Mouse (Mus musculus): ENCODE results near the gene Ell. TPM values are rescaled to one million over a fixed set of nuclear protein-coding genes. Genes with fewer than 3 reads are reported as not detected.
A peak's percentile ranks its signal among the peaks of the same experiment; 100 is the strongest.

Gene Ell
- polyA plus RNA-seq, 1 experiment from 2014 or later, result 9.5 TPM

GRCm38 (mm10) chr8:70534281-70534680, 5.0 kb upstream of the Ell start:
- TF ChIP-seq EP300 (IDR thresholded peaks at IDR 0.05; ENCODE audit: low read depth), result no peak
- TF ChIP-seq CTCF (IDR thresholded peaks at IDR 0.05; ENCODE audit: low read depth), result no peak
- Histone ChIP-seq H3K27ac (ENCODE audit: low read depth) (no peak overlapping the region), H3K4me2 (ENCODE audit: low read depth, low read length) (no peak overlapping the region), H3K4me1 (ENCODE audit: insufficient read depth) (peaks cover 17% of the 10 kb centered on the region), H3K9ac (replicated peaks) (no peak overlapping the region), H3K4me3 (ENCODE audit: low read depth, low read length) (no peak overlapping the region), H3K27me3 (ENCODE audit: insufficient read depth, low read length) (no peaks in the 10 kb centered on the region), H3K9me3 (ENCODE audit: low read length) (no peaks in the 10 kb centered on the region), H3K36me3 (replicated peaks; ENCODE audit: insufficient read depth, low read length) (peaks cover 59% of the 10 kb centered on the region)
- ATAC-seq (no peak), DNase-seq (no peak)
- WGBS (ENCODE audit: insufficient replicate concordance), result 90% methylated on average over 12 of the region's 12 CpGs

DNA sequence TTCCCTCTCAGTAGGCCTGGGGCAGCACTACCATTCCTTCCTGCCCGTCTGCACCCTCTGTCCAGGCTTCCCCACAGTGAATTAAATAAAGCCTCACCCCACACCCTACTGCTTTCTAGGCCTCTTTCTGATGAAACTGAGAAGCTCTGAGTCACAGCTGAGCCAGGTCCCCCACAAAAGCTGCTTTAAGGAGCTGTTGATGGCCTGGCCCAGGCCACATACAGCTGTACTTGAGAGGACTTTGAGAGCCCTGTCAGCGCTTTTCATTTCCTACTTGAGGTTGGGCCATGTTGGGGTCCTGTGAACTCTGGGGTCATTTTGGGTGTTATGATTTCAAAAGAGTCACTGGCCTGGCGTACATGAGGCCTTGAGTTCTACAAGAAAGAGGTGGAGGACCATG, 4.0 kb upstream of the Ell start:
- no peak overlapping the region for H3K27ac ChIP-seq (ENCODE audit: low read depth)
- no peak overlapping the region for H3K4me3 ChIP-seq (ENCODE audit: low read depth, low read length)
- peaks cover 8% of the 10 kb centered on the region for H3K4me1 ChIP-seq (ENCODE audit: insufficient read depth)
- WGBS (ENCODE audit: insufficient replicate concordance), result 93% methylated on average over 3 of the region's 3 CpGs
- no peaks in the 10 kb centered on the region for H3K9me3 ChIP-seq (ENCODE audit: low read length)
- no peak for DNase-seq
- no peak overlapping the region for H3K4me2 ChIP-seq (ENCODE audit: low read depth, low read length)
- TF ChIP-seq EP300 (IDR thresholded peaks at IDR 0.05; ENCODE audit: low read depth), result no peak
- no peak for TF ChIP-seq CTCF (IDR thresholded peaks at IDR 0.05; ENCODE audit: low read depth)
- ATAC-seq, result no peak
- no peak overlapping the region for H3K9ac ChIP-seq (replicated peaks)
- H3K36me3 ChIP-seq (replicated peaks; ENCODE audit: insufficient read depth, low read length), result peaks cover 59% of the 10 kb centered on the region
- H3K27me3 ChIP-seq (ENCODE audit: insufficient read depth, low read length), result no peaks in the 10 kb centered on the region

DNA sequence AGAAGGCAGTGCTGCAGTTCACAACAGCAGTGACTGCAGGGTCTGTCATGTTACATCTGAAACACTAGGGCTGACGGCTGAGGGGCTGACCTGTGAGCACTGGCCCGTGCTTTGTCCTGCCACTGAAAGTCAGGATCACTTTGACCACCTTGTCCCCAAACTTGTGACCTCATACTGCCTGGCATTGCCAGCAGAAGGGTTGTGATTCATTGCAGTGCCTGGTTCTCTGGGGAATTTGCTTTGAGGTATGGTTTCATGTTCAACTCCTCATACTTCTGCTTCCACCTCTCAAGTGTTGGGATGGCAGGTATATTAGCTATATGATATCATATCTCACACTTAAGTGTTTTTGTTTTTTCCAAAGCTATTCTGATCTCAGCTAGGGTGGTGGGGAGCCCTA, 3.6 kb upstream of the Ell start:
- H3K4me2 ChIP-seq (ENCODE audit: low read depth, low read length), result no peak overlapping the region
- no peak overlapping the region for H3K4me3 ChIP-seq (ENCODE audit: low read depth, low read length)
- no peaks in the 10 kb centered on the region for H3K27me3 ChIP-seq (ENCODE audit: insufficient read depth, low read length)
- H3K9ac ChIP-seq (replicated peaks), result no peak overlapping the region
- TF ChIP-seq CTCF (IDR thresholded peaks at IDR 0.05; ENCODE audit: low read depth), result no peak
- no peak for TF ChIP-seq EP300 (IDR thresholded peaks at IDR 0.05; ENCODE audit: low read depth)
- DNase-seq (no peak), ATAC-seq (no peak)
- H3K9me3 ChIP-seq (ENCODE audit: low read length), result no peaks in the 10 kb centered on the region
- peaks cover 11% of the 10 kb centered on the region for H3K4me1 ChIP-seq (ENCODE audit: insufficient read depth)
- peaks cover 56% of the 10 kb centered on the region for H3K36me3 ChIP-seq (replicated peaks; ENCODE audit: insufficient read depth, low read length)
- WGBS (ENCODE audit: insufficient replicate concordance), result 82% methylated on average over 2 of the region's 2 CpGs
- no peak overlapping the region for H3K27ac ChIP-seq (ENCODE audit: low read depth)

- peak overlapping the region; percentile 65 for H3K9ac ChIP-seq (replicated peaks)
- DNase-seq, result peak; percentile 76
- H3K27ac ChIP-seq (ENCODE audit: low read depth), result peak overlapping the region; percentile 99
- H3K4me1 ChIP-seq (ENCODE audit: insufficient read depth), result peaks cover 23% of the 10 kb centered on the region
- H3K36me3 ChIP-seq (replicated peaks; ENCODE audit: insufficient read depth, low read length), result peaks cover 34% of the 10 kb centered on the region
- WGBS (ENCODE audit: insufficient replicate concordance), result 12% methylated on average over 24 of the region's 24 CpGs
- no peaks in the 10 kb centered on the region for H3K27me3 ChIP-seq (ENCODE audit: insufficient read depth, low read length)
- no peaks in the 10 kb centered on the region for H3K9me3 ChIP-seq (ENCODE audit: low read length)
- peak overlapping the region; percentile 87 for H3K4me3 ChIP-seq (ENCODE audit: low read depth, low read length)
- no peak for TF ChIP-seq CTCF (IDR thresholded peaks at IDR 0.05; ENCODE audit: low read depth)
- TF ChIP-seq EP300 (IDR thresholded peaks at IDR 0.05; ENCODE audit: low read depth), result peak; percentile 76
- peak; percentile 32 for ATAC-seq
- H3K4me2 ChIP-seq (ENCODE audit: low read depth, low read length), result peak overlapping the region; percentile 96
Observed at GRCm38 (mm10) chr8:70538024-70538579, 1.2 kb upstream of the Ell start.

- DNase-seq (peak; percentile 100), ATAC-seq (peak; percentile 64)
- TF ChIP-seq CTCF (IDR thresholded peaks at IDR 0.05; ENCODE audit: low read depth) (peak; percentile 6; the same call in 1 of the 2 replicates), EP300 (IDR thresholded peaks at IDR 0.05; ENCODE audit: low read depth) (0 out of 2 replicates have a peak, but pooled peaks have one; percentile 18)
- Histone ChIP-seq H3K4me3 (ENCODE audit: low read depth, low read length) (peak overlapping the region; percentile 87), H3K36me3 (replicated peaks; ENCODE audit: insufficient read depth, low read length) (peaks cover 32% of the 10 kb centered on the region), H3K27me3 (ENCODE audit: insufficient read depth, low read length) (no peaks in the 10 kb centered on the region), H3K9me3 (ENCODE audit: low read length) (no peaks in the 10 kb centered on the region), H3K4me2 (ENCODE audit: low read depth, low read length) (peak overlapping the region; percentile 96), H3K9ac (replicated peaks) (peak overlapping the region; percentile 65), H3K4me1 (ENCODE audit: insufficient read depth) (peaks cover 28% of the 10 kb centered on the region), H3K27ac (ENCODE audit: low read depth) (peak overlapping the region; percentile 99)
- WGBS (ENCODE audit: insufficient replicate concordance), result under 1% methylated on average over 32 of the region's 32 CpGs
Observed at GRCm38 (mm10) chr8:70538633-70539076, 602 bp upstream of the Ell start.

DNA sequence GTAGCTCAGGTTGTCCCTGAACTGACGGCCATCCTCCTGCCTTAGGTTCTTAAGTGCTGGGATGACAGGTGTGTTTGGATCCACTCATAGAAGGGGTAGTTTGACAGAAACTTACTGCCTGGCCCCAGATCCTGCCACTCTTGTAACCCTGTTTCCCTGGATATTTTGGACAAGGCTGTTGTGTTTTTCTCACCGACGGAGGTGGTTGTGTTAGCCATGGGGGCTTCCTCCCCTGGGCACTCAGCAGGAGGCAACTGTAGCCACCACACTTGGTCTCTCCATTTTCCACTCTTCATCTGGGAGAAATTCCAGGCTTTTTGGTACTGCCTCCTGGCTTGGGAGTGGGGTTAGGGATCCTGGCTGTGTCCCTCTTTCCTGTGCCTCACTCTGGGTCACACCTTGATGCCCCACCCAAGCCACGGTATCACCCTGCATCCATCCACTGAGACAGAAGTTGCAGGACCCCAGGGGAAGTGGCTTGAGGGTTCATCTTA, 803 bp downstream of the Ell start:
- Histone ChIP-seq H3K4me1 (ENCODE audit: insufficient read depth) (peaks cover 40% of the 10 kb centered on the region), H3K27me3 (ENCODE audit: insufficient read depth, low read length) (no peaks in the 10 kb centered on the region), H3K9me3 (ENCODE audit: low read length) (no peaks in the 10 kb centered on the region), H3K9ac (replicated peaks) (peak overlapping the region; percentile 94), H3K4me2 (ENCODE audit: low read depth, low read length) (peak overlapping the region; percentile 96), H3K4me3 (ENCODE audit: low read depth, low read length) (peak overlapping the region; percentile 87), H3K27ac (ENCODE audit: low read depth) (peak overlapping the region; percentile 99), H3K36me3 (replicated peaks; ENCODE audit: insufficient read depth, low read length) (peaks cover 20% of the 10 kb centered on the region)
- under 1% methylated on average over 4 of the region's 4 CpGs for WGBS (ENCODE audit: insufficient replicate concordance)
- ATAC-seq (no peak), DNase-seq (no peak)
- no peak for TF ChIP-seq CTCF (IDR thresholded peaks at IDR 0.05; ENCODE audit: low read depth)
- TF ChIP-seq EP300 (IDR thresholded peaks at IDR 0.05; ENCODE audit: low read depth), result no peak

Data from liver, postnatal 0 days (tissue).